Mouse (Mus musculus) small intestine, adult 2 months (tissue): ENCODE measurements around the gene Gm2832.
"Not testable (repeated sequence)": the region's sequence is repeated elsewhere in the genome, so short reads cannot be mapped to it uniquely, and the experiment has no call there.

ENCODE experiments used
- CTCF ChIP-seq: fragments of 200-500 bp; IDR thresholded peaks from 2 replicates; pipeline ENCODE4 v1.5.1; 2012; ENCODE audit warnings: low read depth, mild to moderate bottlenecking, control low read depth, inconsistent platforms, low read length, moderate library complexity, mixed read lengths; ENCODE audit not compliant: insufficient replicate concordance, insufficient read length; ENCODE audit errors: extremely low read depth
- POLR2A ChIP-seq: fragments of 200-500 bp; IDR thresholded peaks from 2 replicates; pipeline ENCODE4 v1.6.1; 2012; ENCODE audit warnings: low read depth, mild to moderate bottlenecking, control low read depth, inconsistent platforms, low read length, moderate library complexity

- TF ChIP-seq CTCF, POLR2A: not testable (repeated sequence)
Observed at GRCm38 (mm10) chr14:41264756-41265566, 13.6 kb upstream of the Gm2832 start.
